ENCODE assay signal across 36 mouse cellular contexts in the genomic region with DNA sequence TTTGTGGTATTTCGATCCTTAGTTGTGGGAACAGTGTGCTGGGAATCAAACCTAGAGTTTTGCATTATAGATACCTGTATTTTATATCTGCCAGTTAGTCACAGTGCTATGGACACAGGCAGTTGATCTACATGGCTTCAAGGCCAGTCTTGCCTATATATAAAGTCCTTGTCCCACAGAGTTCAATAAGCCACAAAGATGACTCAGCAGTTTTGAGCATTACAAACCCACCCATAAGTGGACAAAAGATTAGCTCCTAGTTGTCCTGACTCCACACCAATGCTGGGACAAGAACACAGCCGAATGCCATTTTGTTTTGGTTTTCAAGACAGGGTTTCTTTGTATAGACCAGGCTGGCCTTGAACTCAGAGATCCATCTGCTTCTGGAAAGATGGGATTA. TPM values are rescaled to one million over a fixed set of nuclear protein-coding genes. Genes with fewer than 3 reads are reported as not detected.
DNase-seq lines count a peak whose midpoint lies in the region; ATAC-seq and TF ChIP-seq lines count a peak whose summit lies in the region.
"Had no signal": no experiment of that assay in that cellular context is flagged by ENCODE, and none has a peak within 500 bp of the region (broad histone marks: within the 10 kb centered on the region; RNA-seq: fewer than 3 reads in every experiment).

No protein-coding gene starts in this region.

- in situ Hi-C loops in ES-E14 (cut with MboI; ENCODE audit: low sequenced_read_pairs in 2 of 2, unreplicated experiment in 2 of 2): no loop called here

- no peak overlapping the region for H3K4me2 ChIP-seq in forebrain, embryonic 15.5 days (replicated peaks)
- H3K4me2 ChIP-seq: embryonic facial prominence, embryonic 13.5 days; hindbrain, embryonic 12.5 days; intestine, embryonic 15.5 days; stomach, embryonic 15.5 days had no signal

- DNase-seq in embryo, embryonic 10 days (ENCODE audit: low spot score): peak; percentile 28
- no peak for DNase-seq in embryo, embryonic 11 days
- no peak for DNase-seq in ES-E14 (ENCODE audit: low read depth, low spot score)
- DNase-seq in embryo, embryonic 10.5 days (ENCODE audit: low spot score): peak; percentile 10
- DNase-seq in heart, embryonic 10.5 days (ENCODE audit: low spot score): no peak
- no peak for DNase-seq in frontal cortex, adult 2 months (ENCODE audit: extremely low spot score in 1 of 2, low spot score in 1 of 2)
- DNase-seq: adrenal gland, postnatal 36 days; cerebellum, adult 2 months; cerebellum, postnatal 14 days; forebrain, postnatal 0 days; gastrocnemius, postnatal 10 days; heart, postnatal 36 days; kidney, adult 9 months; kidney, postnatal 10 days; layer of hippocampus, postnatal 36 days; lung, adult 2 months; lung, postnatal 10 days; midbrain, embryonic 14.5 days; right cerebral cortex, postnatal 25 days had no signal

- no peaks in the 10 kb centered on the region for H3K27me3 ChIP-seq in forebrain, embryonic 15.5 days
- H3K27me3 ChIP-seq in heart, embryonic 10.5 days (ENCODE audit: insufficient read depth, poor library complexity, severe bottlenecking): no peaks in the 10 kb centered on the region
- H3K27me3 ChIP-seq: embryonic facial prominence, embryonic 13.5 days; hindbrain, embryonic 12.5 days; intestine, embryonic 15.5 days; Patski; stomach, embryonic 15.5 days had no signal

- no peaks in the 10 kb centered on the region for H3K9me3 ChIP-seq in ES-E14 (ENCODE audit: control insufficient read depth, insufficient read depth, low read depth, low read length)
- no peaks in the 10 kb centered on the region for H3K9me3 ChIP-seq in forebrain, embryonic 15.5 days
- no peaks in the 10 kb centered on the region for H3K9me3 ChIP-seq in heart, embryonic 10.5 days
- H3K9me3 ChIP-seq: embryonic facial prominence, embryonic 13.5 days; forebrain, embryonic 10.5 days; hindbrain, embryonic 12.5 days; intestine, embryonic 15.5 days; stomach, embryonic 15.5 days had no signal

- no peak overlapping the region for H3K9ac ChIP-seq in ES-E14 (ENCODE audit: insufficient read depth, low read depth, low read length, poor library complexity, severe bottlenecking)
- H3K9ac ChIP-seq in forebrain, embryonic 15.5 days (replicated peaks): no peak overlapping the region
- H3K9ac ChIP-seq: embryonic facial prominence, embryonic 13.5 days; forebrain, postnatal 0 days; hindbrain, embryonic 12.5 days; intestine, embryonic 15.5 days; stomach, embryonic 15.5 days had no signal

- H3K36me3 ChIP-seq in ES-E14 (ENCODE audit: control insufficient read depth, insufficient read depth, low read length, poor library complexity, severe bottlenecking): peaks cover 42% of the 10 kb centered on the region
- peaks cover 56% of the 10 kb centered on the region for H3K36me3 ChIP-seq in forebrain, embryonic 15.5 days
- peaks cover 57% of the 10 kb centered on the region for H3K36me3 ChIP-seq in heart, embryonic 10.5 days

- no peak overlapping the region for H3K4me3 ChIP-seq in ES-E14 (ENCODE audit: insufficient read depth in 1 of 2, low read depth in 1 of 2, low read length in 2 of 2, poor library complexity in 1 of 2, severe bottlenecking in 1 of 2)
- no peak overlapping the region for H3K4me3 ChIP-seq in forebrain, embryonic 15.5 days
- no peak overlapping the region for H3K4me3 ChIP-seq in heart, embryonic 10.5 days
- H3K4me3 ChIP-seq: embryonic facial prominence, embryonic 13.5 days; forebrain, embryonic 10.5 days; hindbrain, embryonic 12.5 days; intestine, embryonic 15.5 days; stomach, embryonic 15.5 days had no signal

- no peak overlapping the region for H3K27ac ChIP-seq in ES-E14 (ENCODE audit: insufficient read depth, low read depth, low read length, poor library complexity, severe bottlenecking)
- H3K27ac ChIP-seq in forebrain, embryonic 15.5 days (replicated peaks): no peak overlapping the region
- H3K27ac ChIP-seq in heart, embryonic 10.5 days: no peak overlapping the region
- H3K27ac ChIP-seq: embryonic facial prominence, embryonic 13.5 days; forebrain, embryonic 10.5 days; hindbrain, embryonic 12.5 days; hindbrain, postnatal 0 days; intestine, embryonic 15.5 days; macrophage; stomach, embryonic 15.5 days had no signal

- no peak for ATAC-seq in forebrain, embryonic 15.5 days (replicated peaks)
- ATAC-seq: forebrain, postnatal 0 days; hindbrain, postnatal 0 days; Patski had no signal

- 89% methylated on average over 2 of the region's 2 CpGs for WGBS in forebrain, embryonic 15.5 days
- 92% methylated on average over 2 of the region's 2 CpGs for WGBS in heart, embryonic 10.5 days

- H3K4me1 ChIP-seq in ES-E14 (ENCODE audit: control insufficient read depth in 2 of 2, insufficient read depth in 2 of 2, low read length in 2 of 2, poor library complexity in 1 of 2): peaks cover 0 to 4% of the 10 kb centered on the region in 2 experiments; a peak in 1 of 4 replicates
- peaks cover 14% of the 10 kb centered on the region for H3K4me1 ChIP-seq in forebrain, embryonic 15.5 days
- peaks cover 5% of the 10 kb centered on the region for H3K4me1 ChIP-seq in heart, embryonic 10.5 days

TF ChIP-seq in ES-E14, 5 proteins besides CTCF, POLR2A, EP300 and RAD21:
- TF ChIP-seq CHD2 (IDR thresholded peaks at IDR 0.05; ENCODE audit: low read depth, low read length) (no peak), MAFK (IDR thresholded peaks at IDR 0.05; ENCODE audit: insufficient read depth, low read depth, low read length) (peak; percentile 96), HCFC1 (IDR thresholded peaks at IDR 0.05; ENCODE audit: borderline replicate concordance, insufficient read depth, low read length) (no peak), ZC3H11A (IDR thresholded peaks at IDR 0.05; ENCODE audit: borderline replicate concordance, low read depth, low read length) (no peak), ZNF384 (IDR thresholded peaks at IDR 0.05; ENCODE audit: low read depth, low read length) (no peak)

RNA-seq across cellular contexts. Expression of gene Colec11, which starts 5.3 kb away (rescaled TPM):
- total RNA-seq in ES-E14 (2012; rRNA removed): 0.18 TPM in 1 of 2 replicates, not detected in the other
- 0.52 and 0.73 TPM in 2 replicates for polyA plus RNA-seq in forebrain, embryonic 15.5 days (2015; fragmentation: Nextera tagmentation; extraction: Ambion mirVana)
- 6.9 and 9.9 TPM in 2 replicates for polyA plus RNA-seq in heart, embryonic 10.5 days (2016; fragmentation: Nextera tagmentation; extraction: Ambion mirVana)
- 0.94 and 1.1 TPM in 2 replicates for polyA plus RNA-seq in frontal cortex, adult 2 months (2012; rRNA removed)
- total RNA-seq: neutrophil, adult 5-6 weeks had no signal
- polyA plus RNA-seq: embryonic facial prominence, embryonic 13.5 days; macrophage had no signal

RNA-seq across cellular contexts. Expression of gene Rps7, which starts 7.3 kb away (rescaled TPM):
- total RNA-seq in ES-E14 (2012; rRNA removed): 1,340 and 1,705 TPM in 2 replicates
- 531 and 541 TPM in 2 replicates for polyA plus RNA-seq in forebrain, embryonic 15.5 days (2015; fragmentation: Nextera tagmentation; extraction: Ambion mirVana)
- polyA plus RNA-seq in heart, embryonic 10.5 days (2016; fragmentation: Nextera tagmentation; extraction: Ambion mirVana): 484 and 569 TPM in 2 replicates
- polyA plus RNA-seq in frontal cortex, adult 2 months (2012; rRNA removed): 380 and 394 TPM in 2 replicates

RNA-seq across cellular contexts. Expression of gene Rnaseh1, which starts 21.0 kb away (rescaled TPM):
- total RNA-seq in ES-E14 (2012; rRNA removed): 29.5 and 32.8 TPM in 2 replicates
- polyA plus RNA-seq in forebrain, embryonic 15.5 days (2015; fragmentation: Nextera tagmentation; extraction: Ambion mirVana): 29.8 and 31.0 TPM in 2 replicates
- polyA plus RNA-seq in heart, embryonic 10.5 days (2016; fragmentation: Nextera tagmentation; extraction: Ambion mirVana): 24.6 and 28.9 TPM in 2 replicates
- polyA plus RNA-seq in frontal cortex, adult 2 months (2012; rRNA removed): 18.0 and 20.3 TPM in 2 replicates

RNA-seq across cellular contexts. Expression of gene Allc, which starts 46.1 kb away (rescaled TPM):
- not detected in 2 replicates for total RNA-seq in ES-E14 (2012; rRNA removed)
- 0.11 TPM in 1 of 2 replicates, not detected in the other for polyA plus RNA-seq in forebrain, embryonic 15.5 days (2015; fragmentation: Nextera tagmentation; extraction: Ambion mirVana)
- not detected in 2 replicates for polyA plus RNA-seq in heart, embryonic 10.5 days (2016; fragmentation: Nextera tagmentation; extraction: Ambion mirVana)
- 0.44 and 0.56 TPM in 2 replicates for polyA plus RNA-seq in frontal cortex, adult 2 months (2012; rRNA removed)
- total RNA-seq: adrenal gland, adult 18-20 months; adrenal gland, postnatal 36 days; gastrocnemius, postnatal 10 days; heart, adult 8-10 months; heart, postnatal 36 days; hindbrain, postnatal 0 days; liver, adult 2 months; neutrophil, adult 5-6 weeks had no signal
- polyA plus RNA-seq: cerebellum, adult 2 months; embryonic facial prominence, embryonic 13.5 days; forebrain, embryonic 10.5 days; heart, embryonic 16.5 days; hindbrain, embryonic 12.5 days; intestine, embryonic 15.5 days; large intestine, adult 2 months; limb, embryonic 11.5 days; liver, adult 2 months; lung, adult 2 months; macrophage; midbrain, embryonic 14.5 days; neural tube, embryonic 11.5 days; Patski; stomach, embryonic 15.5 days had no signal

RNA-seq across cellular contexts. Expression of gene Adi1, which starts 46.6 kb away (rescaled TPM):
- 19.0 and 25.3 TPM in 2 replicates for total RNA-seq in ES-E14 (2012; rRNA removed)
- 39.8 and 41.7 TPM in 2 replicates for polyA plus RNA-seq in forebrain, embryonic 15.5 days (2015; fragmentation: Nextera tagmentation; extraction: Ambion mirVana)
- polyA plus RNA-seq in heart, embryonic 10.5 days (2016; fragmentation: Nextera tagmentation; extraction: Ambion mirVana): 42.9 and 56.2 TPM in 2 replicates
- 34.7 and 35.5 TPM in 2 replicates for polyA plus RNA-seq in frontal cortex, adult 2 months (2012; rRNA removed)

Comparison
In these comparisons a context has a peak if more than half of its experiments do, and no peak if none do; other contexts are left out.
1. DNase-seq: peak in embryo, embryonic 10 days (single experiment) and embryo, embryonic 10.5 days (single experiment); none in embryo, embryonic 11 days (single experiment), ES-E14 (single experiment), heart, embryonic 10.5 days (single experiment) and frontal cortex, adult 2 months (0 of 2).